Mouse (Mus musculus) E14TG2a.4 (cell line): ENCODE measurements around the gene Alox5.

ENCODE experiments used
- H3K27me3 ChIP-seq: 2 replicates; pipeline ENCODE4 v1.6.1; 2014; ENCODE audit warnings: low read length, control low read depth; ENCODE audit not compliant: insufficient read depth
- H3K36me3 ChIP-seq: 2 replicates; pipeline ENCODE4 v1.6.1; 2014; ENCODE audit warnings: low read length, control low read depth; ENCODE audit not compliant: insufficient read depth
- H3K4me1 ChIP-seq: replicated peaks from 2 replicates; pipeline ENCODE4 v1.6.1; 2014; ENCODE audit warnings: low read depth, low read length, control low read depth
- H3K4me3 ChIP-seq: replicated peaks from 2 replicates; pipeline ENCODE4 v1.5.1; 2014; ENCODE audit warnings: mild to moderate bottlenecking, low read length
- H3K9me3 ChIP-seq: 2 replicates; pipeline ENCODE4 v1.6.1; 2014; ENCODE audit warnings: low read length, control low read depth
- CTCF ChIP-seq: conservative IDR thresholded peaks from 2 replicates; pipeline ENCODE4 v1.5.1; 2014; ENCODE audit warnings: low read length
- NANOG ChIP-seq: IDR thresholded peaks from 2 replicates; pipeline ENCODE4 v1.6.1; 2014; ENCODE audit warnings: borderline replicate concordance, low read length, mixed read lengths
- POU5F1 ChIP-seq: IDR thresholded peaks from 2 replicates; pipeline ENCODE4 v1.6.1; 2014; ENCODE audit warnings: low read length, borderline replicate concordance

Alox5 gene

GRCm38 (mm10) chr6:116386045-116386415 is 74.9 kb downstream of the Alox5 start:
- Histone ChIP-seq H3K9me3 (no peaks in the 10 kb centered on the region), H3K4me3 (no peak overlapping the region), H3K4me1 (peaks cover 14% of the 10 kb centered on the region), H3K27me3 (no peaks in the 10 kb centered on the region), H3K36me3 (no peaks in the 10 kb centered on the region)
- TF ChIP-seq POU5F1 (no peak), CTCF (no peak), NANOG (no peak)

GRCm38 (mm10) chr6:116385194-116386044 is 75.6 kb downstream of the Alox5 start:
- H3K4me1 ChIP-seq: peaks cover 14% of the 10 kb centered on the region
- H3K4me3 ChIP-seq: no peak overlapping the region
- no peaks in the 10 kb centered on the region for H3K36me3 ChIP-seq
- H3K27me3 ChIP-seq: no peaks in the 10 kb centered on the region
- no peaks in the 10 kb centered on the region for H3K9me3 ChIP-seq
- TF ChIP-seq POU5F1 (no peak), CTCF (no peak), NANOG (no peak)

- Histone ChIP-seq H3K4me3 (no peak overlapping the region), H3K27me3 (no peaks in the 10 kb centered on the region), H3K9me3 (no peaks in the 10 kb centered on the region), H3K4me1 (peaks cover 14% of the 10 kb centered on the region), H3K36me3 (peaks cover 4% of the 10 kb centered on the region; the same call in 1 of the 2 replicates)
- TF ChIP-seq CTCF (no peak), NANOG (no peak), POU5F1 (no peak)
Observed at GRCm38 (mm10) chr6:116383582-116383981, 77.4 kb downstream of the Alox5 start.

- Histone ChIP-seq H3K4me3 (no peak overlapping the region), H3K4me1 (peaks cover 14% of the 10 kb centered on the region), H3K9me3 (no peaks in the 10 kb centered on the region), H3K27me3 (no peaks in the 10 kb centered on the region), H3K36me3 (peaks cover 7% of the 10 kb centered on the region; the same call in 1 of the 2 replicates)
- TF ChIP-seq CTCF (no peak), NANOG (no peak), POU5F1 (no peak)
Observed at GRCm38 (mm10) chr6:116381605-116382004, 79.4 kb downstream of the Alox5 start.

GRCm38 (mm10) chr6:116380157-116380556 is 80.8 kb downstream of the Alox5 start:
- Histone ChIP-seq H3K36me3 (peaks cover 8% of the 10 kb centered on the region; the same call in 1 of the 2 replicates), H3K9me3 (no peaks in the 10 kb centered on the region), H3K27me3 (no peaks in the 10 kb centered on the region), H3K4me3 (no peak overlapping the region), H3K4me1 (peaks cover 3% of the 10 kb centered on the region)
- TF ChIP-seq NANOG (no peak), POU5F1 (no peak), CTCF (no peak)

GRCm38 (mm10) chr6:116378892-116379291 is 82.1 kb downstream of the Alox5 start:
- no peaks in the 10 kb centered on the region for H3K4me1 ChIP-seq
- no peak overlapping the region for H3K4me3 ChIP-seq
- no peaks in the 10 kb centered on the region for H3K27me3 ChIP-seq
- no peak for TF ChIP-seq NANOG
- TF ChIP-seq POU5F1: no peak
- TF ChIP-seq CTCF: no peak
- peaks cover 8% of the 10 kb centered on the region; the same call in 1 of the 2 replicates for H3K36me3 ChIP-seq
- H3K9me3 ChIP-seq: no peaks in the 10 kb centered on the region

GRCm38 (mm10) chr6:116374618-116375017 is 86.4 kb downstream of the Alox5 start:
- no peaks in the 10 kb centered on the region for H3K27me3 ChIP-seq
- H3K4me3 ChIP-seq: no peak overlapping the region
- peaks cover 8% of the 10 kb centered on the region; the same call in 1 of the 2 replicates for H3K36me3 ChIP-seq
- H3K4me1 ChIP-seq: no peaks in the 10 kb centered on the region; the same call in 1 of the 2 replicates
- TF ChIP-seq CTCF: no peak
- no peak for TF ChIP-seq POU5F1
- TF ChIP-seq NANOG: no peak
- no peaks in the 10 kb centered on the region for H3K9me3 ChIP-seq

GRCm38 (mm10) chr6:116374136-116374535 is 86.8 kb downstream of the Alox5 start:
- no peaks in the 10 kb centered on the region for H3K9me3 ChIP-seq
- 0 out of 2 replicates have a peak, but pooled peaks cover 4% of the 10 kb centered on the region for H3K36me3 ChIP-seq
- no peak overlapping the region for H3K4me3 ChIP-seq
- H3K27me3 ChIP-seq: no peaks in the 10 kb centered on the region
- TF ChIP-seq NANOG (no peak), CTCF (no peak), POU5F1 (no peak)
- H3K4me1 ChIP-seq: no peaks in the 10 kb centered on the region; the same call in 1 of the 2 replicates
